12 mouse cellular contexts compared by ENCODE assay signal in the genomic region with DNA sequence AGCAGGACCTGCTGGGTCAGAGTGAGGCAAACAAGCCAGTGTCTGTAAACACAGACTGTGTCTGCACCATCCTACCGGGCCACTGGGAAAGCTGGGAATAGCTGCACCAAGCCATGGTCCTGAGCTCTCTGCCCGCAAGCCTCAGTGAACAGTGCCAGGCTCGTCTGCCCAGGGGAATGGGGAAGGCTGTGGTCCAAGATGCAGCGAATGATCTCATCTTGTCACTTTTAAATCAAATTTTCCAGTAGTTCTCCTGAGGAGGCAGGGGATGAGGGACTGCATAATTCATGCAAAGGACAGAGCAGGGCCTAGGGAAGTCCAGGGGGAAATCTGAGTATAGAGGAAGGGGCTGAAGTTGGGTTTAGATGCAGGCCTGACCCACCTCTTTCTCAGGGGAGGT. TPM values are rescaled to one million over a fixed set of nuclear protein-coding genes. Genes with fewer than 3 reads are reported as not detected.
DNase-seq lines count a peak whose midpoint lies in the region; ATAC-seq lines count a peak whose summit lies in the region.
"Had no signal": no experiment of that assay in that cellular context is flagged by ENCODE, and none has a peak within 500 bp of the region (broad histone marks: within the 10 kb centered on the region; RNA-seq: fewer than 3 reads in every experiment).

No protein-coding gene starts in this region.

- ATAC-seq in hindbrain, embryonic 12.5 days (ENCODE audit: low FRiP score), result no peak
- ATAC-seq in hindbrain, embryonic 11.5 days (ENCODE audit: low FRiP score), result no peak
- ATAC-seq in intestine, embryonic 16.5 days, result no peak
- ATAC-seq in liver, embryonic 12.5 days, result no peak

- 87% methylated on average over 4 of the region's 4 CpGs for WGBS in hindbrain, embryonic 12.5 days
- WGBS in hindbrain, embryonic 11.5 days, result 84% methylated on average over 4 of the region's 4 CpGs
- 88% methylated on average over 4 of the region's 4 CpGs for WGBS in intestine, embryonic 16.5 days
- 73% methylated on average over 4 of the region's 4 CpGs for whole genome bisulfite sequencing in liver, embryonic 12.5 days (ENCODE audit: insufficient replicate concordance)

- peaks cover 23% of the 10 kb centered on the region for H3K4me1 ChIP-seq in hindbrain, embryonic 12.5 days
- peaks cover 5% of the 10 kb centered on the region for H3K4me1 ChIP-seq in hindbrain, embryonic 11.5 days (replicated peaks; ENCODE audit: control insufficient read depth, insufficient read depth, low read length)
- H3K4me1 ChIP-seq in intestine, embryonic 16.5 days (ENCODE audit: control insufficient read depth, insufficient read depth, low read length), result peaks cover 11% of the 10 kb centered on the region
- peaks cover 20% of the 10 kb centered on the region for H3K4me1 ChIP-seq in liver, embryonic 12.5 days

- H3K4me2 ChIP-seq in hindbrain, embryonic 12.5 days (replicated peaks), result peak overlapping the region; percentile 99; the same call in 1 of the 2 replicates
- no peak overlapping the region; the same call in 1 of the 2 replicates for H3K4me2 ChIP-seq in hindbrain, embryonic 11.5 days (replicated peaks; ENCODE audit: low read depth, low read length)
- no peak overlapping the region for H3K4me2 ChIP-seq in intestine, embryonic 16.5 days (ENCODE audit: low read depth, low read length)
- H3K4me2 ChIP-seq in liver, embryonic 12.5 days, result no peak overlapping the region

- H3K9ac ChIP-seq in hindbrain, embryonic 12.5 days, result peak overlapping the region; percentile 62
- no peak overlapping the region for H3K9ac ChIP-seq in hindbrain, embryonic 11.5 days (ENCODE audit: low read depth, low read length)
- 0 out of 2 replicates have a peak overlapping the region, but pooled peaks have one; percentile 54 for H3K9ac ChIP-seq in intestine, embryonic 16.5 days (ENCODE audit: low read depth, low read length)
- H3K9ac ChIP-seq in liver, embryonic 12.5 days, result no peak overlapping the region

- H3K9me3 ChIP-seq in hindbrain, embryonic 12.5 days (replicated peaks), result no peaks in the 10 kb centered on the region
- H3K9me3 ChIP-seq in hindbrain, embryonic 11.5 days (ENCODE audit: control insufficient read depth, low read length), result no peaks in the 10 kb centered on the region
- no peaks in the 10 kb centered on the region for H3K9me3 ChIP-seq in intestine, embryonic 16.5 days (ENCODE audit: control insufficient read depth, low read length)
- no peaks in the 10 kb centered on the region for H3K9me3 ChIP-seq in liver, embryonic 12.5 days (replicated peaks)

- H3K27me3 ChIP-seq in hindbrain, embryonic 12.5 days, result peaks cover 23% of the 10 kb centered on the region
- H3K27me3 ChIP-seq in hindbrain, embryonic 11.5 days (ENCODE audit: control insufficient read depth, insufficient read depth, low read length), result no peaks in the 10 kb centered on the region
- no peaks in the 10 kb centered on the region; the same call in 1 of the 2 replicates for H3K27me3 ChIP-seq in intestine, embryonic 16.5 days (replicated peaks; ENCODE audit: control insufficient read depth, insufficient read depth, low read length)
- peaks cover 87% of the 10 kb centered on the region for H3K27me3 ChIP-seq in liver, embryonic 12.5 days (replicated peaks)

- H3K4me3 ChIP-seq in hindbrain, embryonic 12.5 days, result peak overlapping the region; percentile 72; the same call in 1 of the 2 replicates
- no peak overlapping the region for H3K4me3 ChIP-seq in hindbrain, embryonic 11.5 days (ENCODE audit: low read depth, low read length)
- no peak overlapping the region for H3K4me3 ChIP-seq in intestine, embryonic 16.5 days (ENCODE audit: low read length)
- H3K4me3 ChIP-seq in liver, embryonic 12.5 days, result no peak overlapping the region

- H3K36me3 ChIP-seq in hindbrain, embryonic 12.5 days, result peaks cover 4% of the 10 kb centered on the region; the same call in 1 of the 2 replicates
- no peaks in the 10 kb centered on the region for H3K36me3 ChIP-seq in hindbrain, embryonic 11.5 days (ENCODE audit: control insufficient read depth, insufficient read depth, low read length)
- no peaks in the 10 kb centered on the region for H3K36me3 ChIP-seq in intestine, embryonic 16.5 days (ENCODE audit: control insufficient read depth, insufficient read depth, low read length)
- H3K36me3 ChIP-seq in liver, embryonic 12.5 days, result no peaks in the 10 kb centered on the region

- no peak for DNase-seq in hindbrain, embryonic 11.5 days (ENCODE audit: low spot score)
- peak; percentile 43 for DNase-seq in 3134 (ENCODE audit: extremely low read depth, insufficient read length, low spot score)
- DNase-seq in MN1 (ENCODE audit: low spot score), result peak; percentile 62
- DNase-seq in spleen, adult 18-20 months, result no peak
- no peak for DNase-seq in lung, postnatal 36 days
- DNase-seq: adrenal gland, postnatal 14 days; kidney, postnatal 10 days; lung, adult 18-20 months; thymus, adult 18-20 months had no signal

- no peak overlapping the region for H3K27ac ChIP-seq in hindbrain, embryonic 12.5 days
- no peak overlapping the region for H3K27ac ChIP-seq in hindbrain, embryonic 11.5 days (ENCODE audit: low read depth, low read length)
- no peak overlapping the region for H3K27ac ChIP-seq in intestine, embryonic 16.5 days (ENCODE audit: low read length)
- H3K27ac ChIP-seq in liver, embryonic 12.5 days, result no peak overlapping the region

RNA-seq across cellular contexts. Expression of gene Clba1, which starts 0.9 kb away (rescaled TPM):
- polyA plus RNA-seq in hindbrain, embryonic 12.5 days (2016; fragmentation: Nextera tagmentation; extraction: Ambion mirVana), result 16.9 and 19.7 TPM in 2 replicates
- 15.4 and 15.9 TPM in 2 replicates for polyA plus RNA-seq in hindbrain, embryonic 11.5 days (2014; fragmentation: Nextera tagmentation; extraction: Ambion mirVana)
- 3.4 and 4.1 TPM in 2 replicates for polyA plus RNA-seq in intestine, embryonic 16.5 days (2015; fragmentation: Nextera tagmentation; extraction: Ambion mirVana)
- polyA plus RNA-seq in liver, embryonic 12.5 days (2016; fragmentation: Nextera tagmentation; extraction: Ambion mirVana), result 1.1 and 1.2 TPM in 2 replicates

RNA-seq across cellular contexts. Expression of gene Ahnak2, which starts 5.3 kb away (rescaled TPM):
- 0.48 and 0.64 TPM in 2 replicates for polyA plus RNA-seq in hindbrain, embryonic 12.5 days (2016; fragmentation: Nextera tagmentation; extraction: Ambion mirVana)
- polyA plus RNA-seq in hindbrain, embryonic 11.5 days (2014; fragmentation: Nextera tagmentation; extraction: Ambion mirVana), result 0.21 and 0.29 TPM in 2 replicates
- 2.3 and 2.8 TPM in 2 replicates for polyA plus RNA-seq in intestine, embryonic 16.5 days (2015; fragmentation: Nextera tagmentation; extraction: Ambion mirVana)
- 0.13 and 0.23 TPM in 2 replicates for polyA plus RNA-seq in liver, embryonic 12.5 days (2016; fragmentation: Nextera tagmentation; extraction: Ambion mirVana)

RNA-seq across cellular contexts. Expression of gene Cdca4, which starts 21.4 kb away (rescaled TPM):
- polyA plus RNA-seq in hindbrain, embryonic 12.5 days (2016; fragmentation: Nextera tagmentation; extraction: Ambion mirVana), result 101 TPM in 2 replicates
- 146 and 151 TPM in 2 replicates for polyA plus RNA-seq in hindbrain, embryonic 11.5 days (2014; fragmentation: Nextera tagmentation; extraction: Ambion mirVana)
- 69.2 and 79.6 TPM in 2 replicates for polyA plus RNA-seq in intestine, embryonic 16.5 days (2015; fragmentation: Nextera tagmentation; extraction: Ambion mirVana)
- 82.0 and 86.0 TPM in 2 replicates for polyA plus RNA-seq in liver, embryonic 12.5 days (2016; fragmentation: Nextera tagmentation; extraction: Ambion mirVana)

RNA-seq across cellular contexts. Expression of gene Pld4, which starts 47.3 kb away (rescaled TPM):
- polyA plus RNA-seq in hindbrain, embryonic 12.5 days (2016; fragmentation: Nextera tagmentation; extraction: Ambion mirVana), result 5.0 and 5.4 TPM in 2 replicates
- polyA plus RNA-seq in hindbrain, embryonic 11.5 days (2014; fragmentation: Nextera tagmentation; extraction: Ambion mirVana), result 4.7 and 6.2 TPM in 2 replicates
- polyA plus RNA-seq in intestine, embryonic 16.5 days (2015; fragmentation: Nextera tagmentation; extraction: Ambion mirVana), result 12.2 and 13.0 TPM in 2 replicates
- 7.9 and 8.0 TPM in 2 replicates for polyA plus RNA-seq in liver, embryonic 12.5 days (2016; fragmentation: Nextera tagmentation; extraction: Ambion mirVana)

Comparison
In these comparisons a context has a peak if more than half of its experiments do, and no peak if none do; other contexts are left out.
1. H3K9ac ChIP-seq: peak in hindbrain, embryonic 12.5 days (single experiment) and intestine, embryonic 16.5 days (single experiment); none in hindbrain, embryonic 11.5 days (single experiment) and liver, embryonic 12.5 days (single experiment).
2. DNase-seq: peak in 3134 (single experiment) and MN1 (single experiment); none in hindbrain, embryonic 11.5 days (single experiment), spleen, adult 18-20 months (0 of 2) and lung, postnatal 36 days (single experiment).